Mouse (Mus musculus): Measurements from ENCODE around the gene Dctn3. TPM values are rescaled to one million over a fixed set of nuclear protein-coding genes. Genes with fewer than 3 reads are reported as not detected.

The Dctn3 gene
- total and polyA plus RNA-seq, 3 experiments = 57.7 to 64.6 TPM; not detected in 1

DNA sequence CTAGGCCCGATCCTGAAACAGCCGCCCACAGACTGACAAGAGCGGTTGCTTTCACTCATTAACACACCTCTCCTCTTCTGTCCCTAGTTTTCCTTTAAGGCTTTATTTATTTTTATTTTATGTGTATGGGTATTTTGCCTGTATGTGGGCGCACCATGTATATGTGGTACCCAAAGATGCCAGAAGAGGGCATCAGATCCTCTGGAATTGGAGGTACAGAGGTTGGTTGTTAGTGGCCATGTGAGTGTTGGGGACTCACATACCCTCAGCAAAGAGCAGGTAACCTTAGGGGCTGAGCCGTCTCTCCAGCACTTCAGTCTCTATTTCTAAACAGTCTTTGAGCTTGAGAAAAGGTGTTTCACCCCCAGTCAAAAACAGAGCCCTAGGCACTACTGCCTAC lies 7.4 kb downstream of the Dctn3 start:
- no peak overlapping the region for H3K4me3 ChIP-seq (ENCODE audit: control insufficient read depth in 1 of 2, insufficient read depth in 1 of 2, low read depth in 2 of 2, low read length in 2 of 2)
- TF ChIP-seq CTCF (IDR thresholded peaks at IDR 0.05 in 2 of 3, conservative IDR thresholded peaks at IDR 0.05 in 1 of 3; ENCODE audit: control insufficient read depth in 1 of 3, insufficient read depth in 1 of 3, low read depth in 2 of 3, low read length in 3 of 3, poor library complexity in 1 of 3, severe bottlenecking in 1 of 3) = peak; percentile 49 to 67 (median 49)
- TF ChIP-seq EP300 (IDR thresholded peaks at IDR 0.05; ENCODE audit: low read depth in 1 of 2, low read length in 2 of 2) = no peak
- TF ChIP-seq ZC3H11A (IDR thresholded peaks at IDR 0.05; ENCODE audit: low read depth, low read length) = no peak
- TF ChIP-seq SIN3A (IDR thresholded peaks at IDR 0.05; ENCODE audit: low read length) = no peak
- 0 out of 2 replicates have a peak, but pooled peaks have one; percentile 22 for TF ChIP-seq MYC (IDR thresholded peaks at IDR 0.05; ENCODE audit: low read depth, low read length)
- TF ChIP-seq E2F4 (IDR thresholded peaks at IDR 0.05; ENCODE audit: borderline replicate concordance, low read depth, low read length) = no peak
- TF ChIP-seq RAD21 (IDR thresholded peaks at IDR 0.05; ENCODE audit: low read depth, low read length) = peak; percentile 56
- TF ChIP-seq SMC3 (IDR thresholded peaks at IDR 0.05; ENCODE audit: low read depth, low read length) = peak; percentile 58
- TF ChIP-seq MAX (IDR thresholded peaks at IDR 0.05; ENCODE audit: low read length) = no peak
- no peak for TF ChIP-seq TBP (IDR thresholded peaks at IDR 0.05; ENCODE audit: low read depth, low read length)
- peak; percentile 71 for DNase-seq (ENCODE audit: low read depth, low spot score)
- no peaks in the 10 kb centered on the region; a peak in 1 of 4 replicates for H3K36me3 ChIP-seq (ENCODE audit: control insufficient read depth in 1 of 2, insufficient read depth in 2 of 2, low read length in 2 of 2)
- H3K4me1 ChIP-seq (ENCODE audit: control insufficient read depth in 1 of 2, insufficient read depth in 2 of 2, low read length in 2 of 2) = peaks cover 0 to 10% of the 10 kb centered on the region in 2 experiments; a peak in 2 of 4 replicates
- no peaks in the 10 kb centered on the region for H3K9me3 ChIP-seq (replicated peaks; ENCODE audit: insufficient read depth, low read length)
- no peak overlapping the region for H3K27ac ChIP-seq (ENCODE audit: control insufficient read depth, low read depth, low read length)
- no peaks in the 10 kb centered on the region for H3K27me3 ChIP-seq (ENCODE audit: control insufficient read depth in 1 of 2, insufficient read depth in 2 of 2, low read length in 2 of 2)
- peaks cover 19% of the 10 kb centered on the region for H3K79me2 ChIP-seq (ENCODE audit: control insufficient read depth, insufficient read depth, low read length, poor library complexity)
- no peak overlapping the region for H3K9ac ChIP-seq (ENCODE audit: control insufficient read depth, low read depth, low read length, poor library complexity, severe bottlenecking)

DNA sequence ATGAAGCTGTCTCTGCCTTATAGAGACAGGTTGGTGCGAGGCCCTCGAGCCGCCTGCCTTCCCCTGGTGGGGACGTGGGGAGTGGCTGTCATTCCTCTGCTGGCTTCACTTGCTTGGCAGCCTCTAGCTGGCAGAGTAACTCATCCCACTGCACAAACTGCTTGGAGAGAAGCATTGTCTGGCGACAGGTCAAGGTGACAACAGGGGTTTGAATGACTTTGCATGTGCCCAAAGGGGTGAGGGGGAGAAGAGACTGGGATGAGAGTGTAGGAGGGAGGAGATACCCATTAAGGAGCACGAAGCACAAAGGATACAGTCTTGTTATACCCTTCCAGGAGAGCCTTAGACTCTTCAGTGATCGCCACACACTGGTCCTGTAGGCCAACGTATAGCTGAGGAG lies 7.9 kb downstream of the Dctn3 start:
- Histone ChIP-seq H3K4me3 (ENCODE audit: control insufficient read depth in 1 of 2, insufficient read depth in 1 of 2, low read depth in 2 of 2, low read length in 2 of 2) (no peak overlapping the region), H3K9ac (ENCODE audit: control insufficient read depth, low read depth, low read length, poor library complexity, severe bottlenecking) (no peak overlapping the region), H3K27me3 (ENCODE audit: control insufficient read depth in 1 of 2, insufficient read depth in 2 of 2, low read length in 2 of 2) (no peaks in the 10 kb centered on the region), H3K36me3 (ENCODE audit: control insufficient read depth in 1 of 2, insufficient read depth in 2 of 2, low read length in 2 of 2) (no peaks in the 10 kb centered on the region; a peak in 1 of 4 replicates), H3K79me2 (ENCODE audit: control insufficient read depth, insufficient read depth, low read length, poor library complexity) (peaks cover 19% of the 10 kb centered on the region), H3K27ac (ENCODE audit: control insufficient read depth, low read depth, low read length) (no peak overlapping the region), H3K9me3 (replicated peaks; ENCODE audit: insufficient read depth, low read length) (no peaks in the 10 kb centered on the region), H3K4me1 (ENCODE audit: control insufficient read depth in 1 of 2, insufficient read depth in 2 of 2, low read length in 2 of 2) (peaks cover 0 to 10% of the 10 kb centered on the region in 2 experiments; a peak in 2 of 4 replicates)
- no peak for DNase-seq (ENCODE audit: low read depth, low spot score)
- TF ChIP-seq TBP (IDR thresholded peaks at IDR 0.05; ENCODE audit: low read depth, low read length) (no peak), GATA1 (IDR thresholded peaks at IDR 0.05; ENCODE audit: low read depth, low read length) (no peak), ZC3H11A (IDR thresholded peaks at IDR 0.05; ENCODE audit: low read depth, low read length) (no peak), NELFE (IDR thresholded peaks at IDR 0.05; ENCODE audit: low read depth, low read length) (no peak), BHLHE40 (IDR thresholded peaks at IDR 0.05; ENCODE audit: borderline replicate concordance, low read depth, low read length) (no peak), POLR2AphosphoS5 (IDR thresholded peaks at IDR 0.05; ENCODE audit: borderline replicate concordance, low read depth, low read length) (no peak), MXI1 (IDR thresholded peaks at IDR 0.05; ENCODE audit: low read depth, low read length) (no peak), MYB (IDR thresholded peaks at IDR 0.05; ENCODE audit: low read depth, low read length) (no peak), ZNF384 (IDR thresholded peaks at IDR 0.05; ENCODE audit: low read depth, low read length) (no peak)
